Mouse (Mus musculus): ENCODE measurements at regions not wholly inside any gene's neighbourhood (a gene's known extent, or its start where the extent isn't known, plus 50 kb on each side); places are given as distances from the start of the nearest gene placed in this dataset.

DNA sequence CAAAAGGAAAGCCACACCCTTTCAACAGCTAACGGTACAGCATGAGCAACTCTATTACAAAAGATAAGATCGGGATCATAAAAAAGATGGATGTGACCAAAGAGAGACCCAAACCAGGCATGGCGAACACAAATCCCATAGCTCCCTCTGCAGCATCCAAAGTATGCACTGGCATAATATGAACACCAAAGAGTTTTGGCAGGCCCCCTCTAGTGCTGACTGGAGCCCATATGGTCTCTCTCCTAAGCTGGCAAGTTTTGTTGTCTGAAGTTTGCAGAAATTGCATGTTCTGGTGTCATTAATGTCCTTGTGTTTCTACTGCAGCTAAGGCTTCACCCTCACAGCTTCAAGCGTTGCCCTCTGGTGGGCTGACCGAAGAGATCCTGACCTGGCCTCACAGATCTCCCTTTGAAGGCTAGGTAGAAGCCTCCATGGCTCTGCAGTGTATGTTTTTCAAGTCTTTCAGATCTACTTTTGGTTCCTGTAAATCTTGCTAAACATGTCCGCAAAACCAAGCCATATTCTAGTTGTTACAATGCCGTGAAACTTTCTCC is 75.7 kb upstream of the Bcl2l14 start:
- ATAC-seq, result no peak

- no peak for ATAC-seq
Observed at GRCm38 (mm10) chr6:134324001-134324400, 72.1 kb upstream of the Bcl2l14 start.

DNA sequence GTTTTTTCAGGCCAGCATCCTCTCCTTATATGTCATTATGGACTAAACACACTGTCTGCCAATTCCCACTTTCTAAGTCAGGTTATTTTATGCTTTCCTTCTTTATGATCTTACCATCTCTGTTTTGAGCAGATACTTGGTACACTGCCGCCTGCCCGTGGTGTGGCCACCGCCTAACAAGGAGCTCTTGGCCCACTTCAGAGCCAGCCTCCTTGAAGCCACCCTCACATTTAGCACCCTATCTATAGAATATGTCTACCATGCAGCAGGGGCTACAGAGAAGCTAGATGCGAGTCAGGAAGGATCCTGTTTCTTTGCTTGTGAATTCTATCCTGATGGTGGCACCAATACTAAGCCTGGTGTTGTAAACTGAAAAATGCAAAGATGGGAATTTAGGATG is 70.6 kb upstream of the Bcl2l14 start:
- ATAC-seq, result no peak

DNA sequence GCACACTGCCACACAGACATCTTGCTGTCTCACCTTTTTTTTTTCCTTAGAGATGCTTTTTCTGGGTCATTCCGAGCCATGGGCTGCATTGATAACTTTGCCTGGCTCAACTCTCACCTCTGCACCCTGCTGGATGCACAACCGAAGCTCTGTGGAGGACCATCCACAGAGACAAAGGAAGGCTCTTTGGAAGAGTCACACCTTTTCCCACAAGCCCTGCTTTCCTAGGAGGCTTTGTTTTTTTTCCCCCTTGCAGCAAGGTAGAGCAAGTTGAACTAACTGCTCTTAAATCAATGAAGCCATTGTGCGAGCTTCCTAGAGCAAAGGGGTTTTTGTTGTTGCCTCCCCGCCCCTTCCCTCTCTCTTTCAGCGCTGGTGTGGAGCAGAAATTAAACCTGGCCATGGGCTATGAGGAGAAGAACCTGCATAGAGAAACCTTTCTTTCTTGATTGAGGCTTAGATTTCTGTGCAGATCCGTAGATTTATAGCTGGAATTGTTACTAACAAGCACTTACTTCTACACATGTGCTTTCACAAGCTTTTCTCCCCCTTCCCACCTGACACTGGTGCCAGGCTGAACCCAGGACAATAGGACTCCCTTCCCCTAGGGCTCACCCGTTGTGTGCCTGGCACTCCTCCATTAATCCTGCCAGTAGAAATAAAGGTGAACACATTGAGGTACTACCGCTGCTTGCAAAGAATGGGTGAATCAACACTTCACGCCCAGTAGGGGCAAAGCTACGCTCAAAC is 66.4 kb upstream of the Bcl2l14 start:
- no peak for ATAC-seq

DNA sequence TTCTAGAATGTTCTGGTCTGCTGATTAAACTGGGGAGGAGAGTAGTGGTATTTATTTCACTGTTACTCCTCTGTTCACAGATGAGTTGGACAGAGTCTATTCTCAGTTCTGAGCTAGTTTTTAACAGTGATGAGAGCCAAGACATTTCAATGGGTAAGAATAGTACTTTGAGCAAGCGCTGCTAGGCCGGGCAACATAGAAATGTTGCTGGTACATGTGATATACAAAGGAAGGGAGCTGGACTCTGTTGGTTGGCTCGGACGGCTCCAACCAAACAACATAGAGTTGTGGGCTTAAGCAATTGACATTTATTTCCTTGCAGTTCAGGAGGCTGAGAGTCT is 65.8 kb upstream of the Bcl2l14 start:
- ATAC-seq, result no peak

DNA sequence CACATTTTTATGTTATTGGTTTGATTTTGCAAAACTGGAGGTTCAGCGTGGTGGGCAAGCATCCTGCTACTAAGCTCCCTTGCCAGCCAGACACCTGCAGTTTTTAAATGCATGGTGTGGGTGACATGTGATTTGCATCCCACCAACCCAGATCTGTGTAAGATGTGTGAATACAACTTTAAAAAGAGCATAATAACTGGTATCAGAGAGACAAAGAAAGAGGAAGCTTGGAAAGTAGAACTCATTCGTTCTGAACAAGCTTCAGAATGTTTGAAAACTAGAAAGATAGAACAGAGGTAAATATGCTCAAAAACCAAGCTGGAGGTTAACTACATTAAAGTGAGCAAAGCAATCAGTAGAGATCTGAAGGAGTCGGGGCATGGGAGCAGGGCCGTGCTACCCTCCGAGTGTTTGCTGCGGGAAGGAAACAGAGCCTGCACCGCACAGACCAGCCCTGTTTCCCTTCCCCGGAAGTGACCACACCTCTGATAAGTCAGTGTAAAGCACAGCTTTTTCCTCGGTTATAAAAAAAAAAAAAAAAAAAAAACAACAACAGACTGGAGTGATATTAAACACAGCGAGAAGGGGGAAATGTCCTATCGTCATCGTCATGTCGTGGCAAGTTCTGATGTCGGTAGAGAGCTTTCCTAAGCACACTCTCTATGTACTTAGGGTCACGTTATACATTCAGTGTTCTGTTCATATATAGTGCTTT is 63.2 kb upstream of the Bcl2l14 start:
- ATAC-seq, result peak; percentile 81

GRCm38 (mm10) chr6:134335711-134336110 is 60.4 kb upstream of the Bcl2l14 start:
- no peak for ATAC-seq

DNA sequence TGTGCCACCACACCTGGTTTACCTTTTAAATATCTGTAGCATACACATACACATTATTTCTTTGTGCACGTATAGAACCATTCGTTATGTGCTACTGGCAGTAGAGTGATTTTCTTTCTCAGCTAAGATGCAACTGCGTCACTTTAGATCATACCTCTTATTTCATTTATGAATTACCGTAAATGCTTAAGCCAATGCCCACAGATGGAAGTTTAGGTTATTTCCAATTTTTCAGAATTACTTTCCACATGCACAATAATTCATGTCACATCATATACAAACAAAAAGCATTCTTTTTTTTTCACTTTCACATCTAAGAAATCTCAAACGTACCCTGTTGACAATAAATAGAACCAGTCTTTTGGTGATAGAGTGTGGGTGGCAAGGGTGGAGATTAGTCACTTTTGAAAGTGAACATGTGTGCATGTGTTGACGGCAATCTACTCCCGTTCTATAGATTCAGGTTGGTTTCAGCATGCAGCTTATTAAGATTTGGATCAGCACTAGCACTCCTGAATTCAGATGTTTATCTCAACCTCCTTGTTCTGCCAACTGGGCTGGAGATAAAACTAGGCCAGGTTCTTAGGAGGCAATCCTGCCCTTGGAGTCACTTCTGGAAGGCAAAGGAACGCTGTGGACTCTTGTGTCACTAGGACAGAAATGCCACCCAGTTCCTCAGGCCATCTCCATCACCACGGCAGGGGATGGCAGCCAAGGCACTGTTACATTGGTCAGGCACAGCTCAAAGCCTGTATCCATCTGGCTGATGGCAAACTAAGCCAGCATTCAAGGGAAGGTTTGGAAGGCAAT is 53.1 kb upstream of the Bcl2l14 start:
- peak; percentile 77 for ATAC-seq

GRCm38 (mm10) chr6:134343606-134343901 is 52.6 kb upstream of the Bcl2l14 start:
- ATAC-seq, result no peak
